Mouse (Mus musculus): ENCODE data around the gene Snapin.

The Snapin gene

GRCm38 (mm10) chr3:90490696-90491256 is at the start of gene Snapin:
Gene Snapin (minus strand): TSS chr3:90491033.
- DNase-seq (ENCODE audit: low spot score), result peak; percentile 97

DNA sequence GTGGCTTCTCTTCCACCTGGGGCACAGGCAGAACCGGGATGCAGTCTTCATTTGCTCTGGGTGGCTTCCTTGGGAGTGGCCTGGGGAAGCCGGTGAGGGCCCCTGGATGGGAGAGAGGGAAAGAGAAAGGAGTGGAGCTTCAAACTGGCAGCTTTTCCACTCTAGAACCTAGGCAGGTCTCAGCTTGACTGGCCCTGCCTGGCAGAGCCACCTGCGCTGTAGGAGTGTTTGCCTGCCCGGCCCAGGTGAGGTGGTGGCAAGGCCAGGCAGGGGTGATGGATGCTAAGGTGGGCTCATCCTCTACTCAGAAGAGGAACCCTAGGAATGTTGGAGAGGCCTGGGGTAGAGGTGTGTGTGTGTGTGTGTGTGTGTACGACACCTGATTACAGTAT is 47.1 kb upstream of the Snapin start:
- no peak for DNase-seq (ENCODE audit: low spot score)

DNA sequence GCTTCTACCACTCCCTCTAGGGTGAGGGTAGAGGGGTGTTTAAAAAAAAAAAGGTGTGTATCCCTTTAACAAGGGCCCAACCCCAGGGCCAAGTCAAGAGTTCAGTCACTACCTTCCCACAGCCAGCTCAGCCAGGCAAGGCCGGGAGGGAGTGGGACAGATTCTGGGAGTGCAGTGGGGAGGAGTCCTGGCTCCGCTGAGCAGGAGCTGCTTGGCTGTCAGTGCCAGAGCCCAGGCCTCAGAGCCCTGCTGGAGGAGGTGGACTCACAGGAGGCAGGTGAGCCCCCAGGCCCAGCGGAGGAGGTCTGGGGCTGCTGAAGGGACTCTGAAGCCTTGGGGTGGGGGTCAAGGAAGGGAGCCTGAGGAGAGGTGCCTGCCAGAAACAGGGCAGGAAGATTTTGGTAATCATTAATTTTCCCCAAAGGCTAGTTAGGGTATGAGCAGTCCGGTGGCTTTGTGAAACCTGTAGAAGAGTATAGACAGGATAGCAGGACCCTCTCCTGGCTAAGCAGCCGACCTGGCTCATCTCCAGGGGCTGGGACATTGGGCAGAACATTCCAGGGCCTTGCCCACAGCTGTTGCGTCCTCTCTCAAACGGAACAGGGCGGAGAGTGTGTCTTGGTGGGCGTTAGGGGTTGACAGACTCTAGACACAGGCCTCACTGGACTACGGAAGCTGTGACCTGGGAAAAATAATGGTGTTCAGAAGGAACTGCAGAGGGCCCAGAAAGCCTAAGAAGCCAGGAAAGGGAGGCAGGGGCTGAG is 46.5 kb upstream of the Snapin start, which contains the start of gene S100a16:
Gene S100a16, plus strand, starts transcription at position 114 of the 764 bp plus-strand sequence.
- peak; percentile 75 for DNase-seq (ENCODE audit: low spot score)

GRCm38 (mm10) chr3:90535446-90535845 is 44.6 kb upstream of the Snapin start:
- DNase-seq (ENCODE audit: low spot score), result no peak

DNA sequence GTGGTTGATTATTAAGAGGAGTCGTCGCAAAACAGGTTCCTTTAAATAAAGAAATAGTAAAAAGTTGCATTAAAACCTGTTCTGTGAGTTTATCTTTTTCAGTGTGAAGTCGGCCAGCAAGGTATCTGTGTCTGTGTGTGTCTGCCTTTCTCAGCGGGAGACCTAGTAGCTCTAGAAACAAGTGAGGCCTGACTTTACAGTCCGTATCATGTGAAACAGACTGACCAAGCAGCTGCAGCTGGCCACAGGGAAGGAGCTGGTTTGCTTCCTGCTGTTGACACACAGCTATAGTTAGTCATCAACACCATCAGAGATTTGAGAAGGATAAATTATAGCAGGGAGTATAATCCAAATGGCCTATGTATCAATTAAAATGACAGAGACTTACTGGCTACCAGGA is 40.9 kb upstream of the Snapin start:
- no peak for DNase-seq (ENCODE audit: low spot score)

DNA sequence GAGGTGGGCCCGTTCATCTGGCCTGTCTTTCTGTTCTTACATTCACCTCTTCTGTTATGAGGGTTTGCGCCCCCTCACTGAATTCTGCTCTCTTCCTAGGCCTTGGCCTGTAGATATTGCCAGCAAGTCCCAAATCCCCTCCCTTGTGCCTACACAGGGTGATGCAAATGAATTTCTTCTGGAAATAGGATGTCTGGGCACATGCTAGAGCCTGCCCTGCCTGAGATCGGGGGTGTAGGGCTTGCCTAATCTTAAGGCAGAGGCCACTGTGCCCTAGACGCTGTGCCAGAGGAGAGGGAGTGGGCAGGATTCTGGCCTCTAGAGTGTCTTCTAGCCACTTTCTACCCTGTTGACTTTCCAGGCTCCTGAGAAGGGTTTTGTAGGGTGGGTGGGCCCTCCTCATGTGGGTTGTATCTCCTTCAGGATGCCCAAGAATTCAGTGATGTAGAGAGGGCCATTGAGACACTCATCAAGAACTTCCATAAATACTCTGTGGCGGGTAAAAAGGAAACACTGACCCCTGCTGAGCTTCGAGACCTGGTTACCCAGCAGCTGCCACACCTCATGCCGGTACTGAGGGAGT is 36.5 kb upstream of the Snapin start:
- no peak for DNase-seq (ENCODE audit: low spot score)

DNA sequence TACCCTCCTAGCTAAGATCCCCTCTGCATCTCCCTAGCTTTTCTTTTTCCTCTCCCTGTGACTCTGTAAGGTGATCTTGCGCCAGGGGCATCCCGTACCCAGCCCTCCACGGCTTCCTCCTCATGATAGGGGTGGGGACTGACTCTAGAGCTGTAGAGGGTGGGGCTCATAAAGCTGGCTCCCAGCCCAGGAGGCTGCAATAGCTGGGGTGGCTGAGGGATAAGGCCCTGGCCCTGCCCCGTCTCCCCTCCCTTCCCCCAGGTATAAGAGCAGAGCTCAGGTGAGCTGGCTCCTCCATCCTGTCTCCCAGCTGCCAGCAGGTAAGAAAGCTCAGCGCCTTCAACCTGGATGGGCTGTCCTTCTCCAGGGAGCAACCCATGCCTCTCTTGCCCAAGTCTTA is 35.7 kb upstream of the Snapin start, which contains the start of gene S100a14:
Gene S100a14, plus strand, starts transcription at position 277 of the 400 bp plus-strand sequence.
- no peak for DNase-seq (ENCODE audit: low spot score)

- DNase-seq (ENCODE audit: low spot score), result no peak
These were observed 35.2 kb upstream of the Snapin start for GRCm38 (mm10) chr3:90526076-90526475.

DNA sequence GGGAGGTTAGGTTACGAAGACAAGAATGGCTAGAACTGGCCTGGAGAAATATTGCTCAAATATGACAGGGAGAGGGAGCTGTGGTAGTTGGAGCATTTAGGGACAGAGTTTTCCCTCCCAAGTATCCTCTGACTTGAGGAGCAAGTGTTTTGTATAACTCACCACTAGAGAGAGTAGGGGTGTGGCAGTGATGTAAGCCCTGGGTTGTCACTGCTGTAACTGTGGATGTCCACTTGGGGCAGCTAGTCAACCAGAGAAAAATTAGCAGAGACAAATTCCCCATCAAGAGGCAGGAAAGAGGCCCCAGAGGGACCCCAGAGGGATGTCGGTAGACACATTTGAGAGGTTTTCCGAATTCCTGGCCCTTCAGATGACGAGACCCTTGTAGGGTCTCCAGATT is 34.6 kb upstream of the Snapin start:
- no peak for DNase-seq (ENCODE audit: low spot score)

DNA sequence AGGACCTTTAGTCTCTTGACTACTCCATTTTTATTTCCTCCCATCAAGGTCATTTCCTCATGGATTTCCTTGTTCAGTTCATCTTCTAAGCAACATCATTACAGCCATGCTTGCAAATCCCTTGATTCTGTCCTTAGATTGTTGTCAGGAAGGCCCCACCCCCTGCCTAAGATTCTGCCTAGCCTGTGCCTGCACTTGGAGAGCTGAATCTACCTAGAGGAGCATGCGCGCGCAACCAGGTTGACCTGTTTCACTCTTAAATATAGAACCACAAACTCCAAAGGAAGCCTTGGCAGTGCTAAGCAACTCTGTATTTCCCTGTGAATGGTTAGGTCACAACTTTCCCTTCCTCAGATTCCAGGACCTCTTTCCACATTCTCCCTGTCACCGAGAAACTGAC is 26.9 kb upstream of the Snapin start:
- DNase-seq (ENCODE audit: low spot score), result no peak

GRCm38 (mm10) chr3:90515789-90516188 is 25.0 kb upstream of the Snapin start:
- no peak for DNase-seq (ENCODE audit: low spot score)

DNA sequence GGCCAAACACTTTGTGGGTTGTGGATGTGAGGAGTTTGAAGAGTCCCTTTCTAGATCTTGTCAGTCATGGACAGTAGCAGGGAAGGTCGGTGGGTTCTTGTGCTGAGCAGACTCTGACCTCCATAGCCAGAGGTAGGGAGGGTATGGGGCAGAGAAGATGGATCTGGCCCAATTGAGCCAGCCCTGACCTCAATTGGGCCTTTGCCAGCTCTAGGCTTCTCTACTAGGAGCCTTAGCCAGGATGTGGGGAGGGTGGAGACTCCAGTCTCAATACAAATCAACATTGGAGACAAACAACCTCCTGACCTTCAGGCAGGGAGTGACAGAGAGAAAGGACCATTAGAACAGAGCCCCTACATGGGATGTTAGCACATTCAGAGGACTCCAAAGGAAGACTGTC is 24.4 kb upstream of the Snapin start:
- DNase-seq (ENCODE audit: low spot score), result no peak

DNA sequence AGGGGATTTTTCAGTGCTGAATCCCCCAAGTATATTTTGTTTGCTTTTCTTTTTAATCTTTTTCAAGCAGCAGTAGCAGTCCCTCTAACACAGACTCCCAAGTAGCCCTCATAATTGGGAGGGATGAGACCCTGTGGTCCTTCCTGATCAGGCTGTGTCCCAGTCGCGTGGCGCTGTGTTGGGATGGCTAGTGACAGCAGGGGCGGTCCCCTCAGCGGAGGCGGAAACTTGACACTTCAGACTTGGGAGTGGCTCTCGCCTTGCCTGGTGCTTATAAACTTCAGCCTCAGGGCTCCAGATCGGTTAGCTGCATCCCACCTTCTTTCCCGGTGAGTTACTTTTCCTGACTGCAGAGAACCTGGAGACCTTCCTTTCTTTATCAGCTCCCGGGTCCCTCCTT is 23.9 kb upstream of the Snapin start:
- peak; percentile 64 for DNase-seq (ENCODE audit: low spot score)

DNA sequence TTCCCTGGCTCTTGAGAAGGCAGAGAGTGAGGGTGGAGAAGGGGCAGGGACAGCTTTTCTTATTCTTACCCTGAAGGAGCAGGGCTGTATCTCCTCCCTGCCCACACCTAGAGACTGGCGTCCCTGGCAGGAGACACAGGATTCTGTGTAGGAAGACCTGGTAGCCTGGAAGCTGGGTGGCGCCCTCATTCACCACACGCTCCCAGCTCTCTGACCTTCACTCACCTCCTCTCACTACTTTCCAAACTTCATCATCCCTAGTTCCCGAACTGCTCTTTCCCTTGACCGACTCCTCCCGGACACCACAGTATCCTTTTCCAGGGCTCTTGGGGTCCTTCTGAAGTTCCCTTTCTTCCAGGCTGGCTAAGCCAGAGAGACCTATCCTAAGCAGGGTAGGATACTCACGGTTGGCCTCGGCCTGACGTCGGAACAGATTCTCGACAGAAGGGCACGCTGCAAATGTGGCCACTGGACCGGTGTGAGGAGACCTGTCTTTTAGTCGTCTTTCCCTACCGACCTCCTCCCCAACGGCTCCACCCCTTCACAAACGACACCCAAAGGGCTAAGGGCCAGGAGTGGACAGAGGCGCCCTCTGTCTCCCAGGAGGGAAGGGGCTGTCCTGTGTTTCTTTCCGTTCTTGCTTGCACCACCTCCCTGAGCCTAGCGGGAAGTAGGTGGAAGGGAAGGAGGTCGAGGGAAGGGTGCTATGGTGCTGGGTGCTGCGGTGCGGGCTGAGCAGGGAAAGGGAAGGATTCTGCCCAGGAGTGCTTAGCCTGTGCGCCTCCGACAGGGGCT is 23.2 kb upstream of the Snapin start, which contains the start of the genes S100a1 and S100a13:
Gene S100a1, minus strand, starts transcription at position 597 of the 795 bp plus-strand sequence.
Gene S100a13, plus strand, starts transcription at position 640 of the 795 bp plus-strand sequence.
- DNase-seq (ENCODE audit: low spot score), result peak; percentile 76

- DNase-seq (ENCODE audit: low spot score), result no peak
These were observed 22.3 kb upstream of the Snapin start for GRCm38 (mm10) chr3:90512948-90513642.

DNA sequence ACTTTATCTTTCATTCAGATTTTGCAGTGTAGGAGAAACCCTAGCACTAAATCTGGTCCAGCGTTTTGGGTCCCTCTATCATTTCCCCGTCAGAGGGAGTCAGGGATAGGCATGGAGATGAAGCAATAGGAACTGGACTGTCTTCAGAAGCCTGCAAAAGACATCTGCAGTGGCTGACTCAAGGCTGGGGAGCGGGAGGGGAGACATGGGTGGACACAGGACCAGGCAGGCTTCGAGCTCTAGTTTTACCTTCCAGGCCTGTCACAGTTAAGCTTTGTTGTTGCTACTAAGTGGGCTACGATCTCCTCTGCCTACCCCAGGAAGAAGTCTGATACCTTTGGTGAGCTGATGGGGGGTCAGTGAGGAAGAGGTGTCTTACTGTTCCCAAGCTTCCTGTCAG is 21.4 kb upstream of the Snapin start:
- DNase-seq (ENCODE audit: low spot score), result no peak

- DNase-seq (ENCODE audit: low spot score), result no peak
These were observed 18.9 kb upstream of the Snapin start for GRCm38 (mm10) chr3:90509747-90510123.

DNA sequence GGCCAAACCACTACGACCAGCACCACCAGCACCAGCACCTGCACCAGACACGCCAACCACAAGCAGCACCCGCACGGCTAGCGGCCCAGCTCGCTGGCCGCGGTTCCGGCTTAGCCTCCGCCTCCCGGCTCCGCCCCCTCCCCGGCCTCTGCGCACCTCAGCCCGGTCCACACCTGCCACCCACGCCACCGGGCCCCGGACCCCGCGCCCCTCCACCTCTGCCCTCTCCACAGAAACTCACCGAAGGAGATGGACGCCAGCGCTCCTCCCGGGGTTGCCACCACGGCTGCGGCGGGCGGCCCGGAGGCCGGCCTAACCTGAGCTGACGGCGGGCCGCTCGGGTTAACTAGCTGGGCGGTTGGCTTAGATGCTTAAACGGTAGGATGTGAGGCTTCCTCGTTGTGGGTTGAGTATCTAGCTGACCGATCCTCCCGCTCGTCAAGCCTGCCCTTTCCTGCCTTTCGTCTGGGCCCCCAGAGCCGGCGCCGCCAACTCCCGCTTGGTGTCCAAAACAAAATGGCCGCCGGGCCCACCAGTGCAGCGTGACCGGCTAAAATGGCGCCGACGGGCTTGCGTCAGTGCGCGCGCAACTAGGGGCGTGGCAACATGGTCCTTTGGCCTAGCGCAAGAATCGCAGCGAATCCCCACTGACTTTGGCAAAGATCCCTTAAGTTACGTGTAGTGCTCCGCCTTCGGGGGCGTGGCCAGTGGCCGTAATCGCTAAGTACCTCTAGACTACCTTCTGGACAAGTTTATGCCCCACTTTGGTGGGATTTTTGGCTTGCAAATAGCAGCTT is 18.3 kb upstream of the Snapin start, which contains the start of gene Chtop:
Gene Chtop, minus strand, starts transcription at position 549 of the 797 bp plus-strand sequence.
- DNase-seq (ENCODE audit: low spot score), result peak; percentile 99

DNA sequence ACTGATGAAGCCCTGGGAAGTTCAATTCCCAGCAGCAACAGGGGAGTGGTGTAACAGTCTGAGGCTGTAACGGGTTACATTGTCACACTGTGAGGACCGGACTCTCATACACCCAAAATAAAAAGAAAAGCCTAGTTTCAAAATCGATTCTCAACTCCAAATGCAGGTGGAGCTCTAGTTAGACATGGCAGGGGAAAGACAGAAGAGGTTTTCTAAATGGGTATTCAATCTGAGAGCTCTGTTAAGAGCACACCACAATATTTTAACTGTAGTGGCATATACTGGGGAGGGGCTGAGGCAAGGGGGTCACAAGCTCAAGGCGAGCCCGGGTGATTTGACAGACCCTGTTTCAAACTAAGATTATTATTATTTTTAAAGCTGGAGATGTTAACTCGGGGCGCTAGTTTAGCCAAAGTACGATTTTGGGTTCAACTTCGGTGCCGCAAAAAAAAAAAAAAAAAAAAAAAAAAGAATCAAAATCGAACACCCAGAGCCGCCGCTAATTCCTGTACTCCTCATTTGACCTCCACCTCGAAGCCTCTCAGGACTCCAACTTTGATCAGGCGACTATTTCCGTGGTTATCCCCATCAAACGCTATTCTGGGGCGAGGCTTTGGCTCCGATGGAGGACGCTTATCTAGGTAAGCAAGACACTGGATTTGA is 17.6 kb upstream of the Snapin start:
- no peak for DNase-seq (ENCODE audit: low spot score)

- DNase-seq (ENCODE audit: low spot score), result no peak
These were observed 15.5 kb upstream of the Snapin start for GRCm38 (mm10) chr3:90506362-90506761.

All from ovary, postnatal 36 days (tissue).